In genomic region chr10:80247849-80248248, GRCm38 (mm10) we compare ENCODE assay signal across 1 mouse cellular context.
TF ChIP-seq lines count a peak whose summit lies in the region.

No protein-coding gene starts in this region.

TF ChIP-seq in CH12.LX, 34 proteins besides CTCF, POLR2A, EP300 and RAD21:
- TF ChIP-seq NRF1 (IDR thresholded peaks at IDR 0.05; ENCODE audit: low read depth, low read length) (no peak), ZC3H11A (IDR thresholded peaks at IDR 0.05; ENCODE audit: low read depth, low read length) (no peak), MYC (IDR thresholded peaks at IDR 0.05; ENCODE audit: low read depth, low read length) (no peak), ZMIZ1 (IDR thresholded peaks at IDR 0.05; ENCODE audit: low read depth, low read length) (no peak), SIN3A (IDR thresholded peaks at IDR 0.05; ENCODE audit: low read length) (no peak), MXI1 (IDR thresholded peaks at IDR 0.05; ENCODE audit: low read depth, low read length) (no peak), BHLHE40 (IDR thresholded peaks at IDR 0.05; ENCODE audit: low read depth, low read length) (peak; percentile 64), ETS1 (conservative IDR thresholded peaks at IDR 0.05; ENCODE audit: low read depth, low read length) (no peak), SMC3 (IDR thresholded peaks at IDR 0.05; ENCODE audit: low read depth, low read length) (peak; percentile 53), IRF4 (IDR thresholded peaks at IDR 0.05; ENCODE audit: low read depth, low read length) (peak; percentile 29; the same call in 1 of the 2 replicates), MAZ (IDR thresholded peaks at IDR 0.05; ENCODE audit: low read depth, low read length) (no peak), MAFK (IDR thresholded peaks at IDR 0.05; ENCODE audit: insufficient replicate concordance, low read length) (no peak), JUN (IDR thresholded peaks at IDR 0.05; ENCODE audit: insufficient read depth, low read depth, low read length) (no peak), POLR2AphosphoS2 (IDR thresholded peaks at IDR 0.05; ENCODE audit: low read depth, low read length) (no peak), TBP (conservative IDR thresholded peaks at IDR 0.05; ENCODE audit: low read depth, low read length) (no peak), CHD2 (IDR thresholded peaks at IDR 0.05; ENCODE audit: low read length) (no peak), UBTF (IDR thresholded peaks at IDR 0.05; ENCODE audit: low read depth, low read length) (no peak), GABPA (IDR thresholded peaks at IDR 0.05; ENCODE audit: insufficient replicate concordance, low read depth, low read length) (no peak), PAX5 (IDR thresholded peaks at IDR 0.05; ENCODE audit: low read length) (no peak), RCOR1 (conservative IDR thresholded peaks at IDR 0.05; ENCODE audit: low read depth, low read length) (no peak), TCF12 (IDR thresholded peaks at IDR 0.05; ENCODE audit: low read depth, low read length) (no peak), E2F4 (IDR thresholded peaks at IDR 0.05; ENCODE audit: insufficient replicate concordance, low read depth, low read length) (no peak), ZKSCAN1 (IDR thresholded peaks at IDR 0.05; ENCODE audit: borderline replicate concordance, low read depth, low read length) (no peak), USF1 (IDR thresholded peaks at IDR 0.05; ENCODE audit: low read depth, low read length) (no peak), ELF1 (IDR thresholded peaks at IDR 0.05; ENCODE audit: low read depth, low read length) (0 out of 2 replicates have a peak, but pooled peaks have one; percentile 10), MEF2A (IDR thresholded peaks at IDR 0.05; ENCODE audit: borderline replicate concordance, low read depth, low read length) (peak; percentile 15; the same call in 1 of the 2 replicates), MAX (IDR thresholded peaks at IDR 0.05; ENCODE audit: low read length) (no peak)
